Mouse (Mus musculus) embryonic fibroblast, embryonic 13.5 days (primary cell): ENCODE results near the gene Fam178b.

Source experiments
- CTCF ChIP-seq: IDR thresholded peaks from 2 replicates; pipeline ENCODE4 v1.5.1; 2011; ENCODE audit warnings: mild to moderate bottlenecking, control low read depth, low read length, moderate library complexity, borderline replicate concordance; ENCODE audit not compliant: insufficient read depth
- POLR2A ChIP-seq: IDR thresholded peaks from 2 replicates; pipeline ENCODE4 v1.6.1; 2011; ENCODE audit warnings: low read depth, mild to moderate bottlenecking, control low read depth, low read length, moderate library complexity

DNA sequence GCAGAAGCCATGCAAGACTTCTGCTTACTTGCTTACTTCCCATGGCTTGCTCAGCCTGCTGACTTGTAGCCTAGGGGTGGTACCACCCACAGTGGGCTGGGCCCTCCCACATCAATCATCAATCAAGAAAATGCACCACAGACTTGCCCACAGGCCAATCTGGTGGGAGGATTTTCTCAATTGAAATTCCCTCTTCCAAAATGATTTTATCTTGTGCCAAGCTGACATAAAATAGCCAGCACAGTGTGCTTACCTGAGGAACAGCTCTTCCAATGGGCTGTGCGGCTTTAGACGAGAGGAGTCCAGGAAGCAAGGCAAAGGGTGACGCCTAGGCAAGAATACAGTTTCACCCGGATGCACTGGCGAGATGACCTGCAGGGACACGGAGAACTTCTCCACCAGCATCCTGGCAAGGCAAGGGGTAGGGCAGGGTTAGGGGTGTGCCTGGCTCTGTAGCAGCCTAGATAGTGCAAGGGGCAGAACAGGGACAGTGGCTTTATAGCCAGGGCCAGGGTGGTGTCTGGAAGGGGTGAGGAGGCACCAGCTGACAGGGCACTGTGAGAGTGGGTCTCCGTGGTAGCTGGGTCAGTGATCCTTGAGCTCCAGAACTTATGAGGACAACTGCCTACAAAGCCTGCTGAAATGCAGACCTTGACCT lies 38.9 kb downstream of the Fam178b start:
- TF ChIP-seq CTCF (no peak), POLR2A (no peak)
